Mouse (Mus musculus) heart, postnatal 0 days (tissue): Measurements from ENCODE around the gene Pccb.

Experiments
- CTCF ChIP-seq: IDR thresholded peaks from 2 replicates; pipeline ENCODE4 v1.5.1; 2016; ENCODE audit warnings: antibody characterized with exemption, control low read depth, low read depth
- EP300 ChIP-seq: IDR thresholded peaks from 2 replicates; pipeline ENCODE4 v1.6.1; 2016; ENCODE audit warnings: antibody characterized with exemption, low read depth

GRCm38 (mm10) chr9:100969461-100969860 is 65.2 kb downstream of the Pccb start:
- TF ChIP-seq CTCF (no peak), EP300 (no peak)
